Mouse (Mus musculus) embryonic facial prominence, embryonic 14.5 days (tissue): Measurements from ENCODE around the gene Olfm2. TPM values are rescaled to one million over a fixed set of nuclear protein-coding genes. Genes with fewer than 3 reads are reported as not detected.

Experiments used
- ATAC-seq: fragments of 200-750 bp; cut with Nextera tagmentation; 2 replicates; pipeline ENCODE4 v1.8.0; 2017; ENCODE audit warnings: low read depth, moderate number of reproducible peaks, moderate TSS enrichment
- DNase-seq: peaks from one replicate; pipeline ENCODE4 v3.0.0-alpha.2; 2015; ENCODE audit warnings: low spot score
- H3K27ac ChIP-seq: fragments of 300-500 bp; sonication (generic); replicated peaks from 2 replicates; pipeline ENCODE4 v1.5.1; 2014; ENCODE audit warnings: low read depth, mild to moderate bottlenecking, low read length, moderate library complexity
- H3K27me3 ChIP-seq: fragments of 300-500 bp; sonication (generic); replicated peaks from 2 replicates; pipeline ENCODE4 v1.6.1; 2014; ENCODE audit warnings: low read length; ENCODE audit not compliant: control insufficient read depth, insufficient read depth
- H3K36me3 ChIP-seq: fragments of 300-500 bp; sonication (generic); 2 replicates; pipeline ENCODE4 v1.6.1; 2014; ENCODE audit warnings: low read length, mixed read lengths; ENCODE audit not compliant: control insufficient read depth, insufficient read depth
- H3K4me1 ChIP-seq: fragments of 300-500 bp; sonication (generic); 2 replicates; pipeline ENCODE4 v1.6.1; 2014; ENCODE audit warnings: antibody characterized with exemption, low read length; ENCODE audit not compliant: control insufficient read depth, insufficient read depth
- H3K4me2 ChIP-seq: fragments of 300-500 bp; sonication (generic); 2 replicates; pipeline ENCODE4 v1.6.1; 2014; ENCODE audit warnings: low read depth, mild to moderate bottlenecking, low read length, moderate library complexity, mixed read lengths
- H3K4me3 ChIP-seq: fragments of 300-500 bp; sonication (generic); 2 replicates; pipeline ENCODE4 v1.5.1; 2014; ENCODE audit warnings: low read depth, mild to moderate bottlenecking, low read length
- H3K9ac ChIP-seq: fragments of 300-500 bp; sonication (generic); 2 replicates; pipeline ENCODE4 v1.6.1; 2014; ENCODE audit warnings: low read depth, mild to moderate bottlenecking, low read length, moderate library complexity, mixed read lengths
- H3K9me3 ChIP-seq: fragments of 300-500 bp; sonication (generic); 2 replicates; pipeline ENCODE4 v1.6.1; 2016; ENCODE audit warnings: low read length; ENCODE audit not compliant: control insufficient read depth
- WGBS: fragments of 180-500 bp; shearing (Covaris S2); extraction: QIAGEN DNeasy Blood & Tissue Kit; methylation state at CpG from one replicate; pipeline ENCODE4 v1.1.7; 2014; 5-methylcytosine and 5-hydroxymethylcytosine counted together
- polyA plus RNA-seq: library from polyadenylated mRNA; unstranded; fragments of >200 nt; fragmentation: Nextera tagmentation; extraction: Ambion mirVana; gene quantifications from 2 replicates; pipeline ENCODE4 v1.2.1, GENCODE M21; 2014

Olfm2 gene
- polyA plus RNA-seq, 1 experiment from 2014 or later: 9.2 TPM

GRCm38 (mm10) chr9:20738251-20738999 is 7.7 kb downstream of the Olfm2 start:
- H3K4me2 ChIP-seq: no peak overlapping the region
- 44% methylated on average over 8 of the region's 8 CpGs for WGBS
- H3K4me1 ChIP-seq: 0 out of 2 replicates have a peak, but pooled peaks cover 3% of the 10 kb centered on the region
- ATAC-seq (no peak), DNase-seq (peak; percentile 27)
- H3K27me3 ChIP-seq: no peaks in the 10 kb centered on the region; the same call in 1 of the 2 replicates
- no peak overlapping the region for H3K4me3 ChIP-seq
- no peaks in the 10 kb centered on the region for H3K36me3 ChIP-seq
- no peaks in the 10 kb centered on the region for H3K9me3 ChIP-seq
- no peak overlapping the region for H3K9ac ChIP-seq
- H3K27ac ChIP-seq: no peak overlapping the region

GRCm38 (mm10) chr9:20737227-20737626 is 8.9 kb downstream of the Olfm2 start:
- Histone ChIP-seq H3K9me3 (no peaks in the 10 kb centered on the region), H3K4me1 (0 out of 2 replicates have a peak, but pooled peaks cover 3% of the 10 kb centered on the region), H3K27me3 (no peaks in the 10 kb centered on the region; the same call in 1 of the 2 replicates), H3K9ac (no peak overlapping the region), H3K4me2 (no peak overlapping the region), H3K36me3 (no peaks in the 10 kb centered on the region), H3K4me3 (no peak overlapping the region), H3K27ac (no peak overlapping the region)
- ATAC-seq: no peak
- WGBS: 89% methylated on average over 2 of the region's 2 CpGs
- no peak for DNase-seq

GRCm38 (mm10) chr9:20734692-20735091 is 11.5 kb downstream of the Olfm2 start:
- Histone ChIP-seq H3K27ac (no peak overlapping the region), H3K9me3 (no peaks in the 10 kb centered on the region), H3K36me3 (no peaks in the 10 kb centered on the region), H3K9ac (no peak overlapping the region), H3K4me2 (no peak overlapping the region), H3K27me3 (no peaks in the 10 kb centered on the region; the same call in 1 of the 2 replicates), H3K4me1 (no peaks in the 10 kb centered on the region), H3K4me3 (no peak overlapping the region)
- WGBS: 71% methylated on average over 3 of the region's 3 CpGs
- ATAC-seq: no peak
- no peak for DNase-seq

GRCm38 (mm10) chr9:20731797-20732196 is 14.4 kb downstream of the Olfm2 start:
- H3K9me3 ChIP-seq: no peaks in the 10 kb centered on the region
- H3K4me2 ChIP-seq: no peak overlapping the region
- no peak overlapping the region for H3K9ac ChIP-seq
- DNase-seq (no peak), ATAC-seq (no peak)
- 0 out of 2 replicates have a peak, but pooled peaks cover 6% of the 10 kb centered on the region for H3K4me1 ChIP-seq
- no peaks in the 10 kb centered on the region for H3K36me3 ChIP-seq
- H3K4me3 ChIP-seq: no peak overlapping the region
- peaks cover 23% of the 10 kb centered on the region for H3K27me3 ChIP-seq
- no peak overlapping the region for H3K27ac ChIP-seq
- 70% methylated on average over 4 of the region's 4 CpGs for WGBS

GRCm38 (mm10) chr9:20729451-20729850 is 16.7 kb downstream of the Olfm2 start:
- no peak for ATAC-seq

GRCm38 (mm10) chr9:20727601-20728113 is 18.5 kb downstream of the Olfm2 start:
- Histone ChIP-seq H3K9me3 (no peaks in the 10 kb centered on the region), H3K4me1 (peaks cover 12% of the 10 kb centered on the region), H3K36me3 (no peaks in the 10 kb centered on the region), H3K4me2 (peak overlapping the region; percentile 94), H3K27me3 (peaks cover 51% of the 10 kb centered on the region), H3K4me3 (peak overlapping the region; percentile 54), H3K9ac (peak overlapping the region; percentile 58), H3K27ac (no peak overlapping the region)
- WGBS: 1% methylated on average over 29 of the region's 46 CpGs
- ATAC-seq (peak; percentile 73), DNase-seq (peak; percentile 54)

More at GRCm38 (mm10) chr9:20729451-20729850, 16.7 kb downstream of the Olfm2 start:
- no peaks in the 10 kb centered on the region for H3K36me3 ChIP-seq
- no peak overlapping the region for H3K4me2 ChIP-seq
- H3K27ac ChIP-seq: no peak overlapping the region
- no peak overlapping the region for H3K4me3 ChIP-seq
- no peaks in the 10 kb centered on the region for H3K9me3 ChIP-seq
- 44% methylated on average over 6 of the region's 6 CpGs for WGBS
- peak; percentile 66 for DNase-seq
- H3K4me1 ChIP-seq: peaks cover 12% of the 10 kb centered on the region
- H3K9ac ChIP-seq: no peak overlapping the region
- H3K27me3 ChIP-seq: peaks cover 46% of the 10 kb centered on the region

- H3K36me3 ChIP-seq: no peaks in the 10 kb centered on the region
- peak overlapping the region; percentile 94 for H3K4me2 ChIP-seq
- peak; percentile 16; the same call in 1 of the 2 replicates for ATAC-seq
- H3K9me3 ChIP-seq: no peaks in the 10 kb centered on the region
- peak overlapping the region; percentile 54 for H3K4me3 ChIP-seq
- peak overlapping the region; percentile 58 for H3K9ac ChIP-seq
- no peak overlapping the region for H3K27ac ChIP-seq
- H3K4me1 ChIP-seq: peaks cover 12% of the 10 kb centered on the region
- WGBS: 0% methylated on average over 16 of the region's 54 CpGs
- DNase-seq: no peak
- peaks cover 51% of the 10 kb centered on the region for H3K27me3 ChIP-seq
Observed at GRCm38 (mm10) chr9:20726859-20727600, 19.1 kb downstream of the Olfm2 start.

GRCm38 (mm10) chr9:20726134-20726858 is 19.9 kb downstream of the Olfm2 start:
- ATAC-seq: 0 out of 2 replicates have a peak, but pooled peaks have one; percentile 5
- H3K4me1 ChIP-seq: peaks cover 12% of the 10 kb centered on the region

More at GRCm38 (mm10) chr9:20726134-20726858, 19.9 kb downstream of the Olfm2 start:
- Histone ChIP-seq H3K9ac (peak overlapping the region; percentile 58), H3K36me3 (no peaks in the 10 kb centered on the region), H3K4me3 (peak overlapping the region; percentile 54), H3K27ac (no peak overlapping the region), H3K4me2 (peak overlapping the region; percentile 94), H3K27me3 (peaks cover 51% of the 10 kb centered on the region), H3K9me3 (no peaks in the 10 kb centered on the region)
- no peak for DNase-seq
- 2% methylated on average over 29 of the region's 42 CpGs for WGBS
